Mouse (Mus musculus) CH12.LX (cell line): ENCODE measurements at regions not wholly inside any gene's neighbourhood (a gene's known extent, or its start where the extent isn't known, plus 50 kb on each side); places are given as distances from the start of the nearest gene placed in this dataset.

Experiments
- DNase-seq: peaks from one replicate; pipeline ENCODE4 v3.0.0-alpha.2; 2013; ENCODE audit errors: extremely low read depth
- H3K27ac ChIP-seq: 2 replicates; pipeline ENCODE4 v1.5.1; 2012; ENCODE audit warnings: low read depth, mild to moderate bottlenecking, control low read depth, moderate library complexity; ENCODE audit not compliant: insufficient read depth
- H3K27me3 ChIP-seq: replicated peaks from 2 replicates; pipeline ENCODE3; 2012; ENCODE audit warnings: inconsistent platforms
- H3K36me3 ChIP-seq, 2 experiments: replicated peaks in 1 of 2; 2 replicates each; pipeline versions ENCODE3 to v1.6.1; 2012; ENCODE audit warnings: inconsistent platforms in 1 of 2, low read length in 1 of 2, mild to moderate bottlenecking in 1 of 2, mixed read lengths in 1 of 2, moderate library complexity in 1 of 2; ENCODE audit not compliant: control insufficient read depth in 1 of 2, insufficient read depth in 1 of 2
- H3K4me1 ChIP-seq, 2 experiments: 2 replicates each; pipeline ENCODE4 v1.6.1; 2012; ENCODE audit warnings: inconsistent platforms in 1 of 2, moderate library complexity in 1 of 2; ENCODE audit not compliant: insufficient read depth in 2 of 2, control insufficient read depth in 1 of 2
- H3K4me2 ChIP-seq: 2 replicates; pipeline ENCODE4 v1.6.1; 2012; ENCODE audit warnings: low read depth, mild to moderate bottlenecking, control low read depth; ENCODE audit not compliant: poor library complexity, insufficient read depth, severe bottlenecking
- H3K4me3 ChIP-seq, 3 experiments: fragments of 150-350 bp in 1 of 3; sonication (generic) in 1 of 3; replicated peaks in 1 of 3; 2 replicates each; pipeline versions ENCODE3 to v1.5.1; 2011 to 2012; ENCODE audit warnings: low read depth in 2 of 3, low read length in 2 of 3, mild to moderate bottlenecking in 2 of 3, moderate library complexity in 2 of 3, control low read depth in 1 of 3, improper control_type of control experiment in 1 of 3, inconsistent platforms in 1 of 3, mixed read lengths in 1 of 3; ENCODE audit not compliant: poor library complexity in 1 of 3
- H3K79me2 ChIP-seq: replicated peaks from 2 replicates; pipeline ENCODE4 v1.6.1; 2012; ENCODE audit warnings: mild to moderate bottlenecking, moderate library complexity; ENCODE audit not compliant: control insufficient read depth, poor library complexity, insufficient read depth, severe bottlenecking; ENCODE audit errors: extremely low read depth
- H3K9ac ChIP-seq: 2 replicates; pipeline ENCODE4 v1.6.1; 2012; ENCODE audit warnings: low read depth, mild to moderate bottlenecking, control low read depth, moderate library complexity; ENCODE audit not compliant: insufficient read depth
- H3K9me3 ChIP-seq: replicated peaks from 2 replicates; pipeline ENCODE3; 2012; ENCODE audit warnings: low read length, inconsistent platforms, mixed read lengths
- BHLHE40 ChIP-seq: IDR thresholded peaks from 2 replicates; pipeline ENCODE4 v1.6.1; 2011; ENCODE audit warnings: mild to moderate bottlenecking, low read depth, low read length, improper control_type of control experiment
- CHD1 ChIP-seq: IDR thresholded peaks from 2 replicates; pipeline ENCODE4 v1.6.1; 2012; ENCODE audit warnings: low read depth, low read length, improper control_type of control experiment, inconsistent platforms
- CHD2 ChIP-seq: IDR thresholded peaks from 2 replicates; pipeline ENCODE4 v1.6.1; 2011; ENCODE audit warnings: low read length, improper control_type of control experiment
- CTCF ChIP-seq, 2 experiments: IDR thresholded peaks in 1 of 2; conservative IDR thresholded peaks in 1 of 2; 2 replicates each; pipeline ENCODE4 v1.5.1; 2011 to 2012; ENCODE audit warnings: low read depth in 2 of 2, low read length in 2 of 2, improper control_type of control experiment in 1 of 2, inconsistent platforms in 1 of 2, mild to moderate bottlenecking in 1 of 2, moderate library complexity in 1 of 2
- GABPA ChIP-seq: IDR thresholded peaks from 2 replicates; pipeline ENCODE4 v1.6.1; 2012; ENCODE audit warnings: low read depth, low read length, improper control_type of control experiment, inconsistent platforms; ENCODE audit not compliant: insufficient replicate concordance
- HCFC1 ChIP-seq: IDR thresholded peaks from 2 replicates; pipeline ENCODE4 v1.6.1; 2012; ENCODE audit warnings: low read depth, mild to moderate bottlenecking, inconsistent platforms, low read length, improper control_type of control experiment
- JUN ChIP-seq: IDR thresholded peaks from 2 replicates; pipeline ENCODE4 v1.6.1; 2011; ENCODE audit warnings: low read depth, mild to moderate bottlenecking, low read length, improper control_type of control experiment, moderate library complexity; ENCODE audit not compliant: insufficient read depth
- KAT2A ChIP-seq: IDR thresholded peaks from 2 replicates; pipeline ENCODE4 v1.6.1; 2012; ENCODE audit warnings: low read length, improper control_type of control experiment, inconsistent platforms; ENCODE audit not compliant: insufficient replicate concordance
- MAFK ChIP-seq: IDR thresholded peaks from 2 replicates; pipeline ENCODE4 v1.6.1; 2011; ENCODE audit warnings: low read length, improper control_type of control experiment; ENCODE audit not compliant: insufficient replicate concordance
- MAX ChIP-seq: IDR thresholded peaks from 2 replicates; pipeline ENCODE4 v1.6.1; 2011; ENCODE audit warnings: low read length, improper control_type of control experiment
- MYC ChIP-seq: IDR thresholded peaks from 2 replicates; pipeline ENCODE4 v1.6.1; 2011; ENCODE audit warnings: low read depth, mild to moderate bottlenecking, improper control_type of control experiment, low read length
- NELFE ChIP-seq: IDR thresholded peaks from 2 replicates; pipeline ENCODE4 v1.6.1; 2011; ENCODE audit warnings: low read depth, low read length, improper control_type of control experiment
- NRF1 ChIP-seq: IDR thresholded peaks from 2 replicates; pipeline ENCODE4 v1.6.1; 2014; ENCODE audit warnings: low read depth, mild to moderate bottlenecking, inconsistent platforms, low read length, improper control_type of control experiment, moderate library complexity
- PAX5 ChIP-seq: IDR thresholded peaks from 2 replicates; pipeline ENCODE4 v1.6.1; 2012; ENCODE audit warnings: low read length, inconsistent platforms, mixed read lengths
- POLR2AphosphoS2 ChIP-seq: IDR thresholded peaks from 2 replicates; pipeline ENCODE4 v1.6.1; 2011; ENCODE audit warnings: low read depth, low read length, improper control_type of control experiment
- RCOR1 ChIP-seq: conservative IDR thresholded peaks from 2 replicates; pipeline ENCODE4 v1.6.1; 2012; ENCODE audit warnings: low read depth, mild to moderate bottlenecking, inconsistent platforms, low read length, improper control_type of control experiment
- SMC3 ChIP-seq: IDR thresholded peaks from 2 replicates; pipeline ENCODE4 v1.6.1; 2011; ENCODE audit warnings: low read depth, low read length, improper control_type of control experiment
- TBP ChIP-seq: conservative IDR thresholded peaks from 2 replicates; pipeline ENCODE4 v1.6.1; 2011; ENCODE audit warnings: low read depth, low read length, improper control_type of control experiment
- UBTF ChIP-seq: IDR thresholded peaks from 2 replicates; pipeline ENCODE4 v1.6.1; 2012; ENCODE audit warnings: low read depth, mild to moderate bottlenecking, inconsistent platforms, low read length, improper control_type of control experiment, moderate library complexity
- USF1 ChIP-seq: IDR thresholded peaks from 2 replicates; pipeline ENCODE4 v1.6.1; 2014; ENCODE audit warnings: low read depth, mild to moderate bottlenecking, inconsistent platforms, low read length, improper control_type of control experiment
- USF2 ChIP-seq: conservative IDR thresholded peaks from 2 replicates; pipeline ENCODE4 v1.6.1; 2011; ENCODE audit warnings: low read depth, low read length, improper control_type of control experiment
- dilution Hi-C: fragments of 300-500 bp; cut with MboI; formaldehyde crosslinking; loops from 2 replicates; pipeline ENCODE4 v1.14.3; 2020; ENCODE audit warnings: low sequenced_read_pairs; ENCODE audit not compliant: extremely low pct_unique_long_range_greater_than_20kb, extremely low pct_ligation_motif_present
- in situ Hi-C: fragments of 300-500 bp; cut with MboI; formaldehyde crosslinking; loops from 3 replicates; pipeline ENCODE4 v1.14.3; 2019; ENCODE audit warnings: low sequenced_read_pairs, low pct_ligation_motif_present, low pct_unique_long_range_greater_than_20kb, mixed read lengths

DNA sequence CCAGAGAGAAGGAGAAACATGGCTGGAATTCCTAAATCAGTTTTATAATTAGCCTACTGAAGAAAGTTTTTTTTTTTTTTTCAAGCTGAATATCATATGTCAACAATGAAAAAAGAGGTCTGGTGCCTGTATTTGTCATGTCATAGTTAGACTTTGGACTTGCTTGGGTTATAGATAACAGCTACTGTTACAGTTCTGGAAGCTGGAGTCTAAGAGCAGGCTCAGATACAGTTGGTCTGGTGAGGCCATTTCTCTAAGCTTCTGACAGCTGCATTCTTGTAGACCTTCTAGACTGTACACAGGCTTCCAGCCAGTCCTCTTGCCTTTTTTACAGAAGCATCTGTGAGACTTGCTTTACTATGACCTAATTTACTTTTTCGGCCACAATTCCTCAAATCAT, 546.9 kb downstream of the Grxcr1 start:
- TF ChIP-seq MAX (no peak), SMC3 (no peak), CHD2 (no peak), NRF1 (no peak), HCFC1 (no peak), NELFE (no peak), CHD1 (no peak), KAT2A (no peak), BHLHE40 (no peak), PAX5 (no peak), USF2 (no peak), UBTF (no peak), MYC (no peak)
- H3K9me3 ChIP-seq = no peaks in the 10 kb centered on the region
- no peaks in the 10 kb centered on the region; a peak in 1 of 4 replicates for H3K4me1 ChIP-seq
- in situ Hi-C loops (no loop called here), dilution Hi-C loops (no loop called here)
- H3K79me2 ChIP-seq = no peaks in the 10 kb centered on the region
- no peak overlapping the region for H3K4me2 ChIP-seq
- no peak overlapping the region for H3K4me3 ChIP-seq
- H3K27me3 ChIP-seq = no peaks in the 10 kb centered on the region
- H3K36me3 ChIP-seq = no peaks in the 10 kb centered on the region
- no peak overlapping the region for H3K27ac ChIP-seq
- H3K9ac ChIP-seq = no peak overlapping the region
- DNase-seq = no peak

DNA sequence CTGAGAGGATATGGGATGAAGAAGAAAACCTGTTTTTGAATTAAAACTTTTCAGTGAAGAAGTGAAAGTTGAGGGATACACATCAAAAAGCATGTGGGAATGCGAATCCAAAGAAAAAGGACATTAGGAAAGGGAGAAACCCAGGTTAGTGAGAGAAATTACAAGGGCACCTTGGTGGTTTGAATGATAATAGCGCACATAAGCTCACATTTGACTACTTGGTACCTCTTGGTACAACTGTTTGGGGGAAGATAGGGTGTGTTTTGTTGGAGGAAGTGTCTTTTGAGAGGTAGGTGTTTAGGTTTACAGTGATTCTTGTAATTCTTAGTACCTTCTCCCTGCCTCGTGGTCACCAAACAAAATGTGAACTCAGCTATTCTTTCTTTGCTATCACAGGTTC, 560.8 kb downstream of the Grxcr1 start:
- no peak for DNase-seq
- Histone ChIP-seq H3K9ac (no peak overlapping the region), H3K4me1 (no peaks in the 10 kb centered on the region), H3K27ac (no peak overlapping the region), H3K9me3 (no peaks in the 10 kb centered on the region), H3K4me3 (no peak overlapping the region), H3K4me2 (no peak overlapping the region), H3K79me2 (no peaks in the 10 kb centered on the region), H3K36me3 (no peaks in the 10 kb centered on the region), H3K27me3 (no peaks in the 10 kb centered on the region)
- dilution Hi-C loops (no loop called here), in situ Hi-C loops (no loop called here)
- TF ChIP-seq USF2 (no peak), RCOR1 (no peak), POLR2AphosphoS2 (no peak), PAX5 (no peak), UBTF (no peak), GABPA (no peak), USF1 (no peak), JUN (no peak), CHD1 (no peak), MAFK (no peak), CTCF (conservative IDR thresholded peaks at IDR 0.05 in 1 of 2, IDR thresholded peaks at IDR 0.05 in 1 of 2; ENCODE audit: low read depth in 2 of 2, low read length in 2 of 2) (no peak), BHLHE40 (no peak), HCFC1 (no peak), TBP (no peak), NELFE (no peak)
